Mouse (Mus musculus) thymus, adult 2 months (tissue): ENCODE results near the gene Mrps2. TPM values are rescaled to one million over a fixed set of nuclear protein-coding genes. Genes with fewer than 3 reads are reported as not detected.
A peak's percentile ranks its signal among the peaks of the same experiment; 100 is the strongest.
"Not testable (repeated sequence)": the region's sequence is repeated elsewhere in the genome, so short reads cannot be mapped to it uniquely, and the experiment has no call there.

Source experiments
- DNase-seq: peaks from one replicate; pipeline ENCODE4 v3.0.0; 2021
- H3K27ac ChIP-seq: fragments of 200-500 bp; 2 replicates; pipeline ENCODE4 v1.5.1; 2012; ENCODE audit warnings: low read length, control low read depth; ENCODE audit not compliant: control insufficient read depth, insufficient read depth
- H3K27me3 ChIP-seq: fragments of 200-500 bp; 2 replicates; pipeline ENCODE4 v1.6.1; 2012; ENCODE audit warnings: mild to moderate bottlenecking, low read length, moderate library complexity, mixed read lengths; ENCODE audit not compliant: control insufficient read depth, insufficient read depth
- H3K36me3 ChIP-seq: fragments of 200-500 bp; 2 replicates; pipeline ENCODE4 v1.6.1; 2012; ENCODE audit warnings: mild to moderate bottlenecking, low read length, moderate library complexity; ENCODE audit not compliant: control insufficient read depth, insufficient read depth
- H3K4me1 ChIP-seq: fragments of 200-500 bp; replicated peaks from 2 replicates; pipeline ENCODE4 v1.6.1; 2012; ENCODE audit warnings: low read length; ENCODE audit not compliant: control insufficient read depth, insufficient read depth
- H3K4me3 ChIP-seq: fragments of 200-500 bp; 2 replicates; pipeline ENCODE4 v1.5.1; 2012; ENCODE audit warnings: mild to moderate bottlenecking, low read length, control low read depth, moderate library complexity; ENCODE audit not compliant: control insufficient read depth, insufficient read depth
- CTCF ChIP-seq: fragments of 200-500 bp; IDR thresholded peaks from 2 replicates; pipeline ENCODE4 v1.5.1; 2012; ENCODE audit warnings: mild to moderate bottlenecking, control low read depth, low read length, moderate library complexity, borderline replicate concordance; ENCODE audit not compliant: control insufficient read depth, poor library complexity, insufficient read depth; ENCODE audit errors: extremely low read depth
- POLR2A ChIP-seq: fragments of 200-500 bp; IDR thresholded peaks from 2 replicates; pipeline ENCODE4 v1.6.1; 2012; ENCODE audit warnings: mild to moderate bottlenecking, low read length, control low read depth, moderate library complexity; ENCODE audit not compliant: control insufficient read depth, poor library complexity, insufficient read depth; ENCODE audit errors: extremely low read depth
- WGBS: fragments of 180-500 bp; shearing (Covaris S2); methylation state at CpG from one replicate; pipeline ENCODE4 v1.1.7; 2018; 5-methylcytosine and 5-hydroxymethylcytosine counted together
- polyA plus RNA-seq: library from polyadenylated mRNA; depleted of rRNA; stranded (reverse); fragments of >200 nt; gene quantifications from 2 replicates; pipeline ENCODE4 v1.2.3, GENCODE M21; 2012

The Mrps2 gene
- polyA plus RNA-seq, 1 experiment, result 50.7 TPM

DNA sequence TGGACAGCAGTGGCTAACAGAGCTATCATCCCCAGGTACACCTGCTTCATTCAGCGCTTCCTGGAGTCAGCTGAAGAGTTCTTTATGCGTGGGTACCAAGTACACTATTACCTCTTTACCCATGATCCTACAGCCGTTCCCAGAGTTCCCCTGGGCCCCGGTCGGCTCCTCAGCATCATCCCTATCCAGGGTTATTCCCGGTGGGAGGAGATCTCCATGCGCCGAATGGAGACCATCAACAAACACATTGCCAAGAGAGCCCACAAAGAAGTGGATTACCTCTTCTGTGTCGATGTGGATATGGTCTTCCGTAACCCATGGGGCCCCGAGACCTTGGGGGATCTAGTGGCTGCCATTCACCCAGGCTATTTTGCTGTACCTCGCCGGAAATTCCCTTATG is 36.8 kb downstream of the Mrps2 start:
- 95% methylated on average over 13 of the region's 13 CpGs for WGBS
- no peaks in the 10 kb centered on the region for H3K4me1 ChIP-seq
- no peak overlapping the region for H3K4me3 ChIP-seq
- H3K27me3 ChIP-seq, result no peaks in the 10 kb centered on the region
- TF ChIP-seq CTCF (no peak), POLR2A (no peak)
- H3K36me3 ChIP-seq, result no peaks in the 10 kb centered on the region
- no peak for DNase-seq
- H3K27ac ChIP-seq, result no peak overlapping the region

GRCm38 (mm10) chr2:28505795-28506194 is 37.9 kb downstream of the Mrps2 start, which contains the start of gene Gm10134:
Gene Gm10134, plus strand, starts transcription at chr2:28506095.
- 83% methylated on average over 3 of the region's 3 CpGs for WGBS
- no peak for DNase-seq
- Histone ChIP-seq H3K4me3 (no peak within 1 kb of the TSS), H3K27ac (no peak within 1 kb of the TSS), H3K27me3 (no peaks in the 10 kb centered on the region), H3K4me1 (no peaks in the 10 kb centered on the region), H3K36me3 (no peaks in the 10 kb centered on the region)
- TF ChIP-seq POLR2A (no peak), CTCF (no peak)

DNA sequence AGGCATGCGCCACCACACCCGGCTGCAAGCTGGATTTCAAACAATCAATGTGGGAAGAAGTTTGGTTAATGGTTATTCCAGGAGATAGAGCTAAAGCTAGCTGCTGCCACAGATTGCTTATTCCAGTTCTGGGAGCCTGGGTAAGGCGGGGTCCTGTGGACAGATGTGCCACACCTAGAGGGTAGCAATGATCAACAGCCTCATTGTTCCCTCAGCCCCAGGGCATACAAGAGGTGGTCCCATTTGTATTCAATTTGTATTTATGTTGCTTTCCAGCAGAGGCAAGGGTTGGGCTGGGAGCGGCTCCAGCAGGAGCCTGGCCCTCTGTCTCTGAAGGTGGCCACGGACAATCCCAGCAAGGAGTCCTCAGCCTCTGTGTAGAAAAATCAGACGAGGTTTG is 38.4 kb downstream of the Mrps2 start:
- Histone ChIP-seq H3K27me3 (no peaks in the 10 kb centered on the region), H3K36me3 (no peaks in the 10 kb centered on the region), H3K27ac (no peak overlapping the region), H3K4me1 (no peaks in the 10 kb centered on the region), H3K4me3 (no peak overlapping the region)
- no peak for TF ChIP-seq POLR2A
- no peak for TF ChIP-seq CTCF
- no peak for DNase-seq
- 93% methylated on average over 6 of the region's 6 CpGs for WGBS

DNA sequence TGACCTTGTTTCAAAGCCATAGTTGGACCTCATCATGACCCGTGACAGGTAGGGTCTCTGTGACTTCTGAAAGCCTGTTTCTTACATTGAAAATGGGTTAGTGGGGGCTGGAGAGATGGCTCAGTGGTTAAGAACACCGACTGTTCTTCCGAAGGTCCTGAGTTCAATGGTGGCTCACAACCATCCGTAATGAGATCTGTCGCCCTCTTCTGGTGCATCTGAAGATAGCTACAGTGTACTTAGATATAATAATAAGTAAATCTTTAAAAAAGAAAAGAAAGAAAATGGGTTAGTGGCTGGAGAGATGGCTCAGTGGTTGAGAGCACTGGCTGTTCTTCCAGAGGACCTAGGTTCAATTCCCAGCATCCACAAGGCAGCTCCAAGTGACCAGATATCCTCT is 43.7 kb downstream of the Mrps2 start:
- H3K4me3 ChIP-seq, H3K36me3 ChIP-seq, H3K27me3 ChIP-seq, DNase-seq, H3K27ac ChIP-seq: not testable (repeated sequence)
- 57% methylated on average over 5 of the region's 5 CpGs for WGBS
- H3K4me1 ChIP-seq, result peaks cover 18% of the 10 kb centered on the region

DNA sequence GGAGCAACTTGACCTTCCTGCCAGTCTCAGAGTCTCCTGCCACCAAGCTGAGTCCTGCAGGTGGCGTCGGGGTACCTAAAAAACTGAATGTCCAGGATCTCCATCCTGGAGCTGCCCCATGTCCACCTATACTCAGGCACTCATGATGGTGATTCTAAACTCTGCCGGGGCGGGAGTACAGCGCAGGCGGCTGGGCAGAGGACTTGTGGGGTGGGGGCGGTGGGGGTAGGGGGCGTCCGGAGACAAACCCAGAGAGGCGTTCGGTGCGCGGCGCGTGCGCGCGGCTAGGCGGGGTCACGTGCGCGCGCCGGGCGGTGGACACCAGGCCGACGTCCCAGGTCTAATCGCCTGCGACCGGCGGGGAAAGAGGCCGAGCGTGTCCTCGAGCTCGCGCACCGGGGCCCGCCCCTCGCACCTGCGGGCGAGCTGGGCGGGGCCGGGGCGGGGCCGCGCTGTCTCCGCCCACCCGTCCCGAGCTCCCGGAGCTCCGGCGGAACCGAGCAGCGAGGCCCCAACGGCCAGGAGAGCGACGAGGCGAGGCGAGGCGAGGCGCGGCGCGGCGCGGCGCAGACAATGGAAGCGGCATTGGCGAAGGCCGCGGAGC is 45.0 kb downstream of the Mrps2 start, which contains the start of gene Ralgds:
Gene Ralgds, plus strand, starts transcription at position 328 of the 604 bp plus-strand sequence.
- peak; percentile 57 for DNase-seq
- H3K27ac ChIP-seq, result no peak within 1 kb of the TSS
- peak within 1 kb of the TSS; percentile 60 for H3K4me3 ChIP-seq
- TF ChIP-seq CTCF (0 out of 2 replicates have a peak, but pooled peaks have one; percentile 44), POLR2A (peak; percentile 60)
- under 1% methylated on average over 71 of the region's 71 CpGs for WGBS
- H3K36me3 ChIP-seq, result no peaks in the 10 kb centered on the region
- peaks cover 25% of the 10 kb centered on the region for H3K4me1 ChIP-seq
- H3K27me3 ChIP-seq, result no peaks in the 10 kb centered on the region; the same call in 1 of the 2 replicates

- Histone ChIP-seq H3K4me1 (peaks cover 29% of the 10 kb centered on the region), H3K4me3 (peak overlapping the region; percentile 60), H3K27ac (no peak overlapping the region), H3K36me3 (no peaks in the 10 kb centered on the region), H3K27me3 (no peaks in the 10 kb centered on the region; the same call in 1 of the 2 replicates)
- 0 out of 2 replicates have a peak, but pooled peaks have one; percentile 5 for TF ChIP-seq CTCF
- no peak for TF ChIP-seq POLR2A
- 5% methylated on average over 47 of the region's 47 CpGs for WGBS
- DNase-seq, result peak; percentile 44
Measured at GRCm38 (mm10) chr2:28513431-28514370, 45.8 kb downstream of the Mrps2 start.

- TF ChIP-seq CTCF (peak; percentile 62; the same call in 1 of the 2 replicates), POLR2A (no peak)
- H3K4me1 ChIP-seq, result peaks cover 32% of the 10 kb centered on the region
- H3K4me3 ChIP-seq, result no peak overlapping the region
- no peaks in the 10 kb centered on the region; the same call in 1 of the 2 replicates for H3K27me3 ChIP-seq
- WGBS, result 27% methylated on average over 5 of the region's 5 CpGs
- DNase-seq, result peak; percentile 87
- no peak overlapping the region for H3K27ac ChIP-seq
- no peaks in the 10 kb centered on the region for H3K36me3 ChIP-seq
Measured at GRCm38 (mm10) chr2:28514489-28514888, 46.6 kb downstream of the Mrps2 start.
